Mouse (Mus musculus) embryonic facial prominence, embryonic 12.5 days (tissue): Measurements from ENCODE around the gene Gnb3. TPM values are rescaled to one million over a fixed set of nuclear protein-coding genes. Genes with fewer than 3 reads are reported as not detected.

ENCODE experiments used
- ATAC-seq: fragments of 200-750 bp; cut with Nextera tagmentation; 2 replicates; pipeline ENCODE4 v1.8.0; 2017; ENCODE audit not compliant: insufficient number of reproducible peaks, insufficient read depth, low FRiP score, low TSS enrichment
- H3K27ac ChIP-seq: fragments of 300-500 bp; sonication (generic); 2 replicates; pipeline ENCODE4 v1.5.1; 2016; ENCODE audit warnings: mild to moderate bottlenecking
- H3K27me3 ChIP-seq: fragments of 300-500 bp; sonication (generic); 2 replicates; pipeline ENCODE4 v1.6.1; 2016; ENCODE audit warnings: mild to moderate bottlenecking, moderate library complexity
- H3K36me3 ChIP-seq: fragments of 300-500 bp; sonication (generic); 2 replicates; pipeline ENCODE4 v1.6.1; 2016; ENCODE audit warnings: mild to moderate bottlenecking
- H3K4me1 ChIP-seq: fragments of 300-500 bp; sonication (generic); 2 replicates; pipeline ENCODE4 v1.6.1; 2016
- H3K4me2 ChIP-seq: fragments of 300-500 bp; sonication (generic); replicated peaks from 2 replicates; pipeline ENCODE4 v1.6.1; 2016; ENCODE audit warnings: mild to moderate bottlenecking, moderate library complexity
- H3K4me3 ChIP-seq: fragments of 300-500 bp; sonication (generic); 2 replicates; pipeline ENCODE4 v1.5.1; 2016; ENCODE audit warnings: mild to moderate bottlenecking
- H3K9ac ChIP-seq: fragments of 300-500 bp; sonication (generic); 2 replicates; pipeline ENCODE4 v1.6.1; 2016; ENCODE audit warnings: mild to moderate bottlenecking, moderate library complexity
- H3K9me3 ChIP-seq: fragments of 300-500 bp; sonication (generic); 2 replicates; pipeline ENCODE4 v1.6.1; 2016; ENCODE audit warnings: mild to moderate bottlenecking, moderate library complexity
- WGBS: fragments of 180-500 bp; shearing (Covaris S2); methylation state at CpG from one replicate; pipeline ENCODE4 v1.1.7; 2016; 5-methylcytosine and 5-hydroxymethylcytosine counted together
- polyA plus RNA-seq: library from polyadenylated mRNA; unstranded; fragments of >200 nt; fragmentation: Nextera tagmentation; extraction: Ambion mirVana; gene quantifications from 2 replicates; pipeline ENCODE4 v1.2.1, GENCODE M21; 2016

Gnb3 gene
- polyA plus RNA-seq, 1 experiment from 2014 or later: 0.58 TPM

GRCm38 (mm10) chr6:124789519-124789918 is 50.6 kb downstream of the Gnb3 start:
- Histone ChIP-seq H3K9ac (no peak overlapping the region), H3K4me2 (no peak overlapping the region), H3K27me3 (no peaks in the 10 kb centered on the region), H3K9me3 (no peaks in the 10 kb centered on the region), H3K27ac (no peak overlapping the region), H3K4me1 (0 out of 2 replicates have a peak, but pooled peaks cover 4% of the 10 kb centered on the region), H3K36me3 (no peaks in the 10 kb centered on the region), H3K4me3 (no peak overlapping the region)
- WGBS: 82% methylated on average over 4 of the region's 4 CpGs
- no peak for ATAC-seq

- Histone ChIP-seq H3K9ac (no peak overlapping the region), H3K4me1 (peaks cover 5% of the 10 kb centered on the region; the same call in 1 of the 2 replicates), H3K27ac (no peak overlapping the region), H3K4me2 (no peak overlapping the region), H3K4me3 (no peak overlapping the region), H3K36me3 (no peaks in the 10 kb centered on the region), H3K27me3 (no peaks in the 10 kb centered on the region), H3K9me3 (no peaks in the 10 kb centered on the region)
- 77% methylated on average over 10 of the region's 10 CpGs for WGBS
- ATAC-seq: no peak
Measured at GRCm38 (mm10) chr6:124787722-124788121, 52.4 kb downstream of the Gnb3 start.

GRCm38 (mm10) chr6:124786756-124787420 is 53.2 kb downstream of the Gnb3 start:
- no peaks in the 10 kb centered on the region for H3K27me3 ChIP-seq
- H3K9me3 ChIP-seq: no peaks in the 10 kb centered on the region
- WGBS: 54% methylated on average over 8 of the region's 8 CpGs
- no peak for ATAC-seq
- H3K4me3 ChIP-seq: no peak overlapping the region
- peaks cover 10% of the 10 kb centered on the region; the same call in 1 of the 2 replicates for H3K4me1 ChIP-seq
- no peak overlapping the region for H3K9ac ChIP-seq
- H3K27ac ChIP-seq: no peak overlapping the region
- no peak overlapping the region for H3K4me2 ChIP-seq
- H3K36me3 ChIP-seq: no peaks in the 10 kb centered on the region

Other genes starting within 250 kb of the Gnb3 start
- gene C1s2, start 204.2 kb downstream of the Gnb3 start, polyA plus RNA-seq: not detected in 2 replicates
- 46.0 and 49.1 TPM in 2 replicates for gene Lpcat3, start 177.2 kb downstream of the Gnb3 start, polyA plus RNA-seq
- 192 and 199 TPM in 2 replicates for gene Emg1, start 128.1 kb downstream of the Gnb3 start, polyA plus RNA-seq
- 359 and 370 TPM in 2 replicates for gene Phb2, start 127.9 kb downstream of the Gnb3 start, polyA plus RNA-seq
- 6.7 TPM in 2 replicates for gene Ptpn6, start 101.6 kb downstream of the Gnb3 start, polyA plus RNA-seq
- 498 and 530 TPM in 2 replicates for gene Grcc10, start 98.9 kb downstream of the Gnb3 start, polyA plus RNA-seq
- gene Gm45234, start 84.3 kb downstream of the Gnb3 start, polyA plus RNA-seq: not detected in 2 replicates
- 20.1 and 20.5 TPM in 2 replicates for gene Atn1, start 83.8 kb downstream of the Gnb3 start, polyA plus RNA-seq
- gene Eno2, start 70.6 kb downstream of the Gnb3 start, polyA plus RNA-seq: 9.7 and 10.2 TPM in 2 replicates
- 0.59 and 1.0 TPM in 2 replicates for gene Lrrc23, start 60.5 kb downstream of the Gnb3 start, polyA plus RNA-seq
- gene Spsb2, start 31.6 kb downstream of the Gnb3 start, polyA plus RNA-seq: 7.8 and 10.5 TPM in 2 replicates
- gene Tpi1, start 26.0 kb downstream of the Gnb3 start, polyA plus RNA-seq: 615 and 621 TPM in 2 replicates
- 191 and 197 TPM in 2 replicates for gene Usp5, start 10.8 kb downstream of the Gnb3 start, polyA plus RNA-seq
- 157 and 166 TPM in 2 replicates for gene Cdca3, start 10.7 kb downstream of the Gnb3 start, polyA plus RNA-seq
- 61.7 and 68.9 TPM in 2 replicates for gene P3h3, start 17.5 kb upstream of the Gnb3 start, polyA plus RNA-seq
- 3.4 and 3.6 TPM in 2 replicates for gene Gpr162, start 23.7 kb upstream of the Gnb3 start, polyA plus RNA-seq
- gene Cd4, start 47.9 kb upstream of the Gnb3 start, polyA plus RNA-seq: 0.09 and 0.39 TPM in 2 replicates
- gene Lag3, start 71.4 kb upstream of the Gnb3 start, polyA plus RNA-seq: 3.1 and 4.1 TPM in 2 replicates
- gene Ptms, start 79.8 kb upstream of the Gnb3 start, polyA plus RNA-seq: 390 and 395 TPM in 2 replicates
- gene Mlf2, start 91.1 kb upstream of the Gnb3 start, polyA plus RNA-seq: 419 and 427 TPM in 2 replicates
- gene Cops7a, start 125.3 kb upstream of the Gnb3 start, polyA plus RNA-seq: 119 and 121 TPM in 2 replicates
- gene Pianp, start 156.4 kb upstream of the Gnb3 start, polyA plus RNA-seq: 5.5 and 6.2 TPM in 2 replicates
- 22.3 and 24.4 TPM in 2 replicates for gene Zfp384, start 168.9 kb upstream of the Gnb3 start, polyA plus RNA-seq
- 165 and 176 TPM in 2 replicates for gene Ing4, start 199.5 kb upstream of the Gnb3 start, polyA plus RNA-seq
- 17.6 and 21.0 TPM in 2 replicates for gene Acrbp, start 209.4 kb upstream of the Gnb3 start, polyA plus RNA-seq
- gene Lpar5, start 227.6 kb upstream of the Gnb3 start, polyA plus RNA-seq: 0.53 and 0.61 TPM in 2 replicates